Mouse (Mus musculus) cerebellum, adult (tissue): Measurements from ENCODE around the gene Cfap298.

Source experiments
- ATAC-seq: cut with Nextera tagmentation; 2 replicates; pipeline ENCODE4 v1.9.2; 2017; ENCODE audit warnings: mild to moderate bottlenecking, moderate library complexity, mixed read lengths; ENCODE audit not compliant: insufficient number of reproducible peaks, low FRiP score, low TSS enrichment

The Cfap298 gene

DNA sequence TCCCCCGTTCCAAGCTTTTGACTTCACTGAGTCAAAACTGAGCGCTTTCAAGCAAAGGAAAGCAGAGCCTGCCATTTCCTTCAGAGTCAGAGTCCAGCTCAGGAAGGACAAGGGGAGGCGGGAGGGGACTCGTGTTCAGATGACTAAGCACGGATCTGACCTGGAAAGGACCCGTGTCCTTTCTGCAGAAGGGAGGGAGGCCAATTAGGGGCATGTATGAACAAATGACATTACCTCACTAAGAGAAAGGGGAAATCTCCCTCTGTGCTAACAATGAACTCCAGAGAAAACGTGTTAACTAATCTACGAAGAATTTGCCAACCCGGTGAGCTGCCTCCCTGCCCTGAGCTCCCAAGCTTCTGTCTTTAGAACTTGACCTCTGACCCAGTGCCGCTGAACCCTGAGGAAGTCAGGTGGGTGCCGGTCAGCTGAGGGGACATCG is 18.9 kb downstream of the Cfap298 start:
- no peak for ATAC-seq

DNA sequence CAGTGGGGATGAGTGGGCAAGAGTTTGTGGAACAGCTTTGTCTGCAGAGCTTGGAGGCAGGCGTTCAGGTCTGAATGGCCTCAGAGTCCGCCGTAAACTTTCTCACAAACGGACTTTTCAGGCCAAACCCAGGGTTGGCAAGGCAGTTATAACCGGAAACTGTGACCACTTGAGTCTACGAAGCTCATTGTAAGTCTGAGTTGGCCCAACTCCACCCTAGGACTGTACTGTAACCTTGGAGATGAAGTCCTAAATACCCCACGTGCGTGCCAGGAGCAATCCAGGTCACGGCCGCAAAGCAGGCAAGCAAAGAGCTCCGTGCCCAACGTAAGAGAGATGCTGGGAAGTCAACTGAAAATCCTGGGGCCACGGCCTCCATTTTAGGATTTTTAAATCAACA is 23.1 kb downstream of the Cfap298 start:
- no peak for ATAC-seq

DNA sequence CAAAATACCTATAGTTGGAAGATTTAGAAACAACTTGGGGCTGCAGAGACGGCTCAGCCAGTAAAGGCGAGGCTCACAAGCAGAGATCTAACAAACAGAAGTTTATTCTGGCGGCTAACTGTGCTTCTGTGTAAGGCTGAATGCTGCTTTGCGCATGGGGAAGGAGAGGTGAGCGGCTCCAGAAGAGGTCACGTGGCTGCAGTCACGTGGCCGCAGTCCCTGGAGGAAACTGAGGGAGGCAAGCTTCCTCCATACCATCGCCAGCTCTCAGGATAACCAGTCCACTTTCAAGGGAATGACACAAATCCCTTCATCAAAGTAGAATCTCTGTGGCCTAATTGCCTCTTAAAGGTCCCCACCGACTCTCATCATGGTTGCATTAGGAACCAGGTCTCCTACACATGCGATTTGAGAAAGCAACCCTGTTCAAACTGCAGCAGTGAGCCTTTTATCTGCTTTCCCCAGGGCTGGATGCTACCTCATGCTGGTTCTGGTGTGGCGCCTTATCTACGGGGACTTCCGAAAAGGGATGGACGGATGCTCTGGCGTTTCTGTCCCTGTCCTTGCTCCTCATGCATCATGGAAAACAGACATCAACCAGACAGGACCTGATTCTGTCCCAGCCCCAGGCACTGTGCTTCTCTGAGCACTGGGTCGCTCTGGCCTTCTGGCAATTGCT is 23.9 kb downstream of the Cfap298 start:
- ATAC-seq = peak; percentile 34; the same call in 1 of the 2 replicates

DNA sequence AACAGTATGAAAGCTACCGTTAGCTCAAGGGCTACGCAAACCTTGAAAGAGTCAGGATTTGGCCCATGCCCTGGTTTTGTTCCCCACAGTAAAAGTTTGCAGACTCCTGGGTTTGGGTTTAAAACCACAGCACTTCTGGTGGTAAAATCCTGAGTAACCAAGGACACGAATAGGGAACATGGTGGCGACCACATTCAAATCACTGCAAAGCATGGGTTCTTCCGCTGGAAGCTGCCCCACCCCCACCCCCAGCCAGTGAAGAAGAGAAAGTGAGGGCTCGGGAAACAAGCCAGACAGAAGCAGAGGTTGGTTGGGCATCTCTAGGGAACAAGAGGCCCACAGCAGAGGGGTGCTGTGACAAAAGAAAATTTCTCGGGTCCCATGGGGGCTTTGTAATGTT is 27.7 kb downstream of the Cfap298 start:
- ATAC-seq = no peak

DNA sequence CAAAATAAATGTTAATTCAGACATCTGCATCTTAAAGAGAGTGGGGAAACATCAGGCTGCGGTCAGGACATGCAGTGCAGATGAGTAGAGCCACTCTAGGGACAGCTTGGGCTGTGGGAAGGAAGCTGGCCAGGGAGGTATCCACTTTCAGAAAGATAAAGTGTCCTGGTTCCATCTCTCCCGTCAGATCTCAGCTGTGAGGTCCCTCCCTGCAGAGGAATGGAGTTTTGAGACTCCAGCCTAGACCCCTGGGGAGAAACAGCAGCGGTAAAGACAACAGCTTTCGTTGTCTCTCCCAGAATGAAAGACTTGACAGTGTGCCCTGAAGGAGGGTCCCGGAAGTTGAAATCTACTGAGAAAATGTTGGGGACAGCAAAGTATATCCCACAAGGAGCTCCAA is 31.6 kb downstream of the Cfap298 start:
- no peak for ATAC-seq

DNA sequence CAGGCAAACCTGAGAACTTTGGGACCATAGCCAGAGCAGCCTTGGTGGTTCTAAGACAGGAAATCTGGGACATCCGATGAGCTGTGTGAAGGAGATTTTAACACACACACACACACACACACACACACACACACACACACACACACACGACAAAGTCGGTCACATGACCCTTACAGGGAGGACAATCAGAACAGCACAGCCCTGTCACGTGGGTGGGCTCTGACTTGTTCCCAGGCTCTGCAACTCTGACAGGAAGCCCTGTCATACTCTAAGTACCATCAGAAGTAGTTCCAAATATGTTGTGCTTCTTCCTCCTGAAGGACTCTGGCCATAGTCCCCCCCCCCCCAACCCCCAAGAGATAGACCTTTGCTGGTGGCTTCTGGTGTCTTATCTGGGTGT is 33.5 kb downstream of the Cfap298 start:
- ATAC-seq = no peak

DNA sequence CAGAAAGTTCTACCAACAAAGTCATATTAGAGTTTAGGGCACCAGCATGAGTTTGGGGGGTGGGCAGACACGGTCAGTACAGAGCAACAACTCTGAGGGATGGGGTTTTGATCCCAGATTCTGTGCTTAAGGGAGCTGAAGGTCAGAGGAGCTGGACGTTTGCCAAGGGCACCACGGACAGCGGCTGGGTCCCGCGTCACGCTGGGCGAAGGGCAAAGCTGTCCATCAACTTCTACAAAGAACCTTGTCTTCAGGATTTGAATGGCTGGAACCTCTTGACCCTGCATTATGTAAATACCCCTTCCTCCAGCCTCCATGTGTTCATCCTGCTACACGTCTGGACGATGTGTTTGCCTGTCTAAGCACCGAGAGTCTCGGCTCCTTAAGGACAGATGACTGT is 35.4 kb downstream of the Cfap298 start:
- ATAC-seq = no peak

DNA sequence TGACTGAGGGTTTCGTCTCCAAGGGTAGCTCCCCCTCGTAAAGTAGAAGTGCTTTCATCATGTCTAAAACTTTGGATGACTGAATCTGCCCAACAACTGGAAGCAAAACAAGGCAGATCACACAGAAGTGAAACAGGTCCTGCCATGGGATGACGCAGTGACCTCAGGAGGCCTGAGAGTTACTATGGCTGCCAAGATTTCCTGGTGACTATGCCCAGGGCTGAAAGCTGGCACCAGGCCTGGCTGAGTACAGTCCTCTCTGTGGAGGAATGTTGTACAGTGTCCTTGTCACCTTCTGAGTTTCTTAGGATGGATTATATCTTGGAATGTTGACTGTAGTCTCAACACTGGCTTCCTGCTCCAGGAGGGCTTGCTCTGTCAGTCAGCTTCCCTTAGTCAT is 37.3 kb downstream of the Cfap298 start:
- ATAC-seq = no peak

DNA sequence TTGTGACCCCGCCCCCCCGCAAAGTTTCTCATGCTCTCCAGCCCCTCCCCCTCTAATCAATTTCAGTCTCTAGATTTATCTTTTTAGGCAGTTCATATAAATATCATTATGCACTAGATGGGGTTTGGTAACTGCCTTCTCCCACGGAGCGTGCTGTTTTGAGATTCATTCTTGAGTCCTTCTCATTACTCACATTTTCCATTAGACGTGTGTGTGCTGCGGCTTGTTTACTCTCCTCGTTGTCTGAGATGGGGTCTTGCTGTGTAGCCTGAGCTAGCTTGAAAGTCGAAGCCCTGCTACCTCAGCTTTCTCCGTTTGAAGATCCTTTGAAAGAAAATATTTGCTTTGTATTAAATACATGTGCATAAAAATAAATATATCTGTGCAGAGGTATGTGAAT is 41.1 kb downstream of the Cfap298 start:
- no peak for ATAC-seq

DNA sequence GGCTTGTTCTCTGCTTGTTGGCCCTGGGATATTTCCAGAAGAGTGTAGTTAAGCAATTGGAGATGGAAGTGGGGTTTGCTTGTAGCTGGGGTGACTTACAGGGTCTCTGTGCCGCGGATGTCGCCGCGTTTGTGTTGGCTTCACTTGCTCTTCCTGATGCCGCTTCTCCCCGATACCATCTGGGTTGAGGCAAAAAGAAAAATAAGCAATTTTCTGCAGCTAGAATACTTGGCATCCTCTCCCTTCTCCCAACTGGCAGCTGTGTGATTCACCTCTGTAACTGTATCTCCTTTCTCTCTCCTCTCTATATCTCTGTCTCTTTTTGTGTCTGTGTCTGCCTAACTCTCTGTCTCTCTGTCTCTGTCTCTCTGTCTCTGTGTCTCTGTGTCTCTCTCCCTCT is 41.9 kb downstream of the Cfap298 start:
- ATAC-seq = no peak

DNA sequence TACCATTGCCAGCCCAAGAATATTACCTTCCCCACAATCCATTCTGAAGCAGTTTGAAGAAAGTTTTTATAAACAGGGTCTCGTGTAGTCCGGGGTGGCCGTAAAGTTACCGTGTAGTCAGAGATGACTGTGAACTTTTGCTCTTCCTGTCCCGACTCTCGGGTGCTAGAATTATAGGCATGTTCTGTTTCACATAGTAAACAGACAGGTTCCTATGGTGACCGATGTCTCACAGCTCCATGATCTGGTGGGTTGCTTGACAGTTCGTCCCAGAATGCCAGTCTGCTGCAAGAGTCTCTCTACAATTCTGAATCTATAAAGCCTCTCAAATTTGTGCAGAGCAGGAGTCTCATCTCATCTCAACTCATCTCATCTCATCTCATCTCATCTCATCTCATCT is 42.8 kb downstream of the Cfap298 start:
- ATAC-seq = no peak

DNA sequence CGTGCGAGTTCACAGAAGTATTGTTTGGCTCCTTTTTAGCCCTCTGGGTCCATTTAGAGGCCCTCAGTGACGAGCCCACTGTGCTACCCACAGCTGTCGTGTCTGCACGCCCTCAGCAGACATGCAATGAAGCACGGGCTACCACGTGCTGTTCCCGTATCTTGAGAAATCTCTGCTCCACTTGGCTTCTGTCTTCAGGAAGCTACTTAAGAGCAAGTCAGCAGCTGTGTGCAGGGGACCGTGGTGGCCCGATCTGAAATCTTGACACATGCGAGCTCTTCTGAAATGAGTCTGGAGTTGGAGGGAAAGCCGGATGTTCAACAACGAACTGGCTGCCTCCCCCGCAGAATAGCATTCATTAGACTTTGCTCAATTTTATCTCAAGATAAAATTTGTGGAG is 43.3 kb downstream of the Cfap298 start:
- ATAC-seq = no peak

DNA sequence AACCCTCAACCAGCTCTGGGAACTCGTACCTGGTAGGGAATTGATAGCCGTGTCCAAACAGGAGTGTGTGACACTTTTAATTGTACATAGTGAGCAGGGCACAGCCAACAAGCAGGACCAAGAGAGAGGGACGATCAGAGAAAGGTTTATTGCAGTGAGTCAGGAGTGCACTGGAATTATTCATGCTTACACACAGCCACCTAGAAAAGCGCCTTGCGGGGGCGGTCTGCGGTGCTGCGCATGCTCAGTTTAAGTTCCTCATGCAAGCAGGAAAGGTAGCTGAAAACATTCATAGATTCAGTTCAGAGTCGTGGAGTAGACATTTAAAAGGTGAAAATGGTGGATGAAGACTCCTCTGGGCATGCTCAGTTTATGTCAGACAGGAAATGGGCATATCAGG is 44.2 kb downstream of the Cfap298 start:
- no peak for ATAC-seq

DNA sequence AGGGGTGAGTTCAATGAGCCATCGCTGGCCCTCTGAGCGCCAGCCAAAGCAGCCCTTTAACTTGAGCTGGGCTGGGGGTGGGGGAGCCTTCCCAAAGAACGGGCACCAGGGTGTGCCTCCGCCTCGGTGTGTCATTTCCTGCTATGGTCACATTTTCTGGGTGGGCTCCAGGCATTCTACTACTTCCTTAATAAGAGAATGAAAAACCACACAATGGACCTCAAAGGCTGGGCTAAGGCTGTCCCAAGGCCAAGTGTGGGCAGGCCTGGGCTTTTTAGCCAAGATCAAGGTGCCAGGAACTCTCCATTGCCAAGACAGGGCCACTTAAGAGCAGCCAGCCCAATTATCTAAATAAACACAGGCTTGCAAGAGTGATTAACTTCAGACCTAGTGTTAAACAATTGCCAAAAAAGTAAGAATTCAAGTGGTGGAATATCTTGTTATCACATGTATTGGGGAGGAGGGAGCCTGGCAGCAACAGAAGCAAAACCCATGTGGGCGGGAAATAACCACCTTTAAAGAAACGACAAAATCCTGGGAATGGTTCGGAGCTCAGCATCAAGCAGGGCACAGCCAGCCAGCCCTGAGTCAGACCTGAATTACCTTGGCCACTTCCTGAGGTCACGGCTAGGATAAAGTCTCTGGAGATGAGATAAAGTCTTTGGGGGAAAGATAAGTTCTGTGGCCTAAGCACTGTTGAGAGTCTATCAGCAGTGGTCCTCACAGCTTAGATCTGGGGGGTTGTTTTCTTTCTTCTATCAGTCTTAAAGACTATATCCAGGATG is 48.9 kb downstream of the Cfap298 start:
- no peak for ATAC-seq

DNA sequence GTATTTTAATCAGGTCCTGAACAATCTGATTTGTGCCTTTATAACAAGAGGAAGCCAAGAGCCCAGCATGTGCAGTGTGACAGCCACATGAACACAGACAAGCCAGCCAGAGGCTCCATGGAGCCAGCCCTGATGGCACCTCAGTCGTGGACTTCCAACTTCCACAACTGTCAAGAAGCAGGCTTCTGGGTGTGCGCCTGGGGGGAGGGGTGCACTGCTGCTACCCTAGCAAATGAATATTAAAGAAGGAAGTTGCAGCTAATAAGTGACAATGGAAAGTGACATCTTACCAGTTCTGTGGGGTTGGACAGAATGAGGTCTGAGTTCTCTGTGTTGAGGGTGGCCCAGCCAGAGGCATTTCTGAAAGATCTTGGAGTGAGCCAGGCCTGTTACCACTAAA is 49.6 kb downstream of the Cfap298 start:
- no peak for ATAC-seq

DNA sequence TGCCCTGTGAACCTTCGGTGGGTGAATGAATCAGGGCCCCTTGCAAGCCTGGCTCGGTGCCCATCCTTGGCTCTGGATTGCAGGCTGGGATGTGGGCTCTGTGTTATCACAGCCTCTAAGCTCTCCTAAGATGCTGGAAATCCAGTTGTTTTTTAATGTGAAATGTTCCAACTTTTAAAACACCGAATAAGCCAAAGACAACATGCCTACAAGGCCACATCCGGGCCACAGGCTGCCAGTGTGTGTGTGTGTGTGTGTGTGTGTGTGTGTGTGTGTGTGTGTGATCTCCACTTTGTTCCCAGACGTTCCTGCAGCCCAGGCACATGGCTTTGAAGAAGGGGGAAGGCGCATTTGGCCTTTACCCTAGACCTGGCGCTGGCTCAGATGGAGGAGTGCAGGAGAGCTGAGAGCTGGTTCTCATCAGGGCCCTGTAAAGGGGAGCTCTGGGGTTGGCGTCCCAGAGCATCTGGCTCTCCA is 52.4 kb downstream of the Cfap298 start:
- ATAC-seq = no peak

DNA sequence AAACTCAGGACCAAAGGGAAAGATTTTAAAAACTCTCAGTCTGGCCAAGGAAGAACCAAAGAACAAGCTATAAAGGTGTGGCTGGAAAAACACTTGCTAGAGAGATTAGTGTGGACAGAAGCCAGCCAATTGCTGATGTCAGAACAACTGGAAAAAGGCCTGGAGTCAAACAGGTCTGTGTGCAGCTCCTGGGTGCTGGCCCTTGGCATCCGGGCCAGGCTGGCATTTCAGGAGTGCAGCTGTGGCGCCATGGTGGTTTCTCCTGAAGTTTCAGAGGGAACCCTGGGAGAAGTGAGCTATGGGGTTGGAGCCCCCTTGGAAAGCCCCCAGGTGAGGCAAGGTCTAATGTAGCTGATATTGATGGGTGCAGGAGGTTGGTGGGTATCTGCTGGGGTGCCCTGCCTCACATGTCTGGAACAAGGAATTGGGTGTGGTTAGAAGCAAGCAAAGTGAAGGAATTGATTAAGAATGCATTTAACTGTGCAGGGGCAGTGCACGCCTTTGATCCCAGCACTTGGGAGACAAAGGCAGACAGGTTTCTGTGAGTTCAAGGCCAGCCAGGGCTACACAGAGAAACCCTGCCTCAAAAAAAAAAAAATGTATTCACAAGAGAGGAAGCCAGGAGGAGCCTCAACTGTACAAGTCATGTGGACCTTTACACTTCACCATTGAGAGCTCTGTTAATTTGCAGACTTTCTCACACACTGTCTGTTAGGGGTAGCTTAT is 56.6 kb downstream of the Cfap298 start:
- ATAC-seq = no peak
